Mouse (Mus musculus) telencephalon, adult 2 months (tissue): ENCODE measurements around the gene Apoe.

Experiments
- DNase-seq: peaks from one replicate; pipeline ENCODE4 v3.0.0-alpha.2; 2011; ENCODE audit warnings: low read depth, low spot score

Gene Apoe

GRCm38 (mm10) chr7:19716055-19716682 is 17.2 kb upstream of the Apoe start:
- no peak for DNase-seq

- peak; percentile 100 for DNase-seq
These were observed 16.5 kb upstream of the Apoe start, which contains the start of gene Tomm40 for GRCm38 (mm10) chr7:19715239-19716054. Gene Tomm40 (minus strand): TSS chr7:19715438.

- DNase-seq = no peak
These were observed 15.8 kb upstream of the Apoe start for GRCm38 (mm10) chr7:19714836-19715235.

- no peak for DNase-seq
These were observed 14.6 kb upstream of the Apoe start for GRCm38 (mm10) chr7:19713598-19713997.

- no peak for DNase-seq
These were observed 14.2 kb upstream of the Apoe start for GRCm38 (mm10) chr7:19713196-19713595.

GRCm38 (mm10) chr7:19712414-19712813 is 13.4 kb upstream of the Apoe start:
- no peak for DNase-seq

- no peak for DNase-seq
These were observed 11.7 kb upstream of the Apoe start for GRCm38 (mm10) chr7:19710650-19711049.

- DNase-seq = no peak
These were observed 6.3 kb upstream of the Apoe start for GRCm38 (mm10) chr7:19705271-19705670.

GRCm38 (mm10) chr7:19704475-19704874 is 5.5 kb upstream of the Apoe start:
- DNase-seq = no peak

- no peak for DNase-seq
These were observed 4.0 kb upstream of the Apoe start for GRCm38 (mm10) chr7:19702859-19703555.

- no peak for DNase-seq
These were observed 2.2 kb upstream of the Apoe start for GRCm38 (mm10) chr7:19701069-19701761.

GRCm38 (mm10) chr7:19700299-19701068 is 1.5 kb upstream of the Apoe start:
- no peak for DNase-seq

- no peak for DNase-seq
These were observed 800 bp upstream of the Apoe start for GRCm38 (mm10) chr7:19699827-19700148.

GRCm38 (mm10) chr7:19697949-19698906 is 760 bp downstream of the Apoe start:
- no peak for DNase-seq

- DNase-seq = no peak
These were observed 2.6 kb downstream of the Apoe start for GRCm38 (mm10) chr7:19696336-19696873.

GRCm38 (mm10) chr7:19695881-19696280 is 3.1 kb downstream of the Apoe start:
- DNase-seq = no peak

- no peak for DNase-seq
These were observed 3.8 kb downstream of the Apoe start for GRCm38 (mm10) chr7:19695213-19695594.

- no peak for DNase-seq
These were observed 4.4 kb downstream of the Apoe start for GRCm38 (mm10) chr7:19694336-19695212.

GRCm38 (mm10) chr7:19693421-19693820 is 5.6 kb downstream of the Apoe start:
- no peak for DNase-seq
